Mouse (Mus musculus) erythroblast, embryonic 14.5 days (primary cell): Measurements from ENCODE around the gene Lct. TPM values are rescaled to one million over a fixed set of nuclear protein-coding genes. Genes with fewer than 3 reads are reported as not detected.
"Not testable (repeated sequence)": the region's sequence is repeated elsewhere in the genome, so short reads cannot be mapped to it uniquely, and the experiment has no call there.

Experiments used
- H3K27me3 ChIP-seq: 2 replicates; pipeline ENCODE4 v1.6.1; 2012; ENCODE audit warnings: inconsistent platforms; ENCODE audit not compliant: control insufficient read depth
- H3K36me3 ChIP-seq: 2 replicates; pipeline ENCODE4 v1.6.1; 2012; ENCODE audit warnings: mild to moderate bottlenecking, inconsistent platforms; ENCODE audit not compliant: control insufficient read depth
- H3K4me1 ChIP-seq: 2 replicates; pipeline ENCODE4 v1.6.1; 2012; ENCODE audit warnings: inconsistent platforms; ENCODE audit not compliant: control insufficient read depth
- H3K4me3 ChIP-seq: replicated peaks from 2 replicates; pipeline ENCODE3; 2012; ENCODE audit warnings: moderate library complexity, mild to moderate bottlenecking, inconsistent platforms
- H3K9me3 ChIP-seq: 2 replicates; pipeline ENCODE4 v1.6.1; 2012; ENCODE audit warnings: low read length, inconsistent platforms, mixed read lengths; ENCODE audit not compliant: control insufficient read depth
- GATA1 ChIP-seq: IDR thresholded peaks from 2 replicates; pipeline ENCODE4 v1.6.1; 2012; ENCODE audit warnings: low read length, inconsistent platforms, mixed read lengths
- TAL1 ChIP-seq: IDR thresholded peaks from 3 replicates; pipeline ENCODE4 v1.6.1; 2012; ENCODE audit warnings: low read length, inconsistent platforms, mixed read lengths
- polyA plus RNA-seq: library from polyadenylated mRNA; stranded (reverse); fragments of >175 nt; gene quantifications from 2 replicates; pipeline ENCODE4 v1.2.3, GENCODE M21; 2012

Gene Lct
- polyA plus RNA-seq, 1 experiment = not detected

- H3K4me1 ChIP-seq = peaks cover 10% of the 10 kb centered on the region
- no peak overlapping the region for H3K4me3 ChIP-seq
- peaks cover 65% of the 10 kb centered on the region for H3K36me3 ChIP-seq
- H3K9me3 ChIP-seq = no peaks in the 10 kb centered on the region; the same call in 1 of the 2 replicates
- TF ChIP-seq TAL1 (no peak), GATA1 (no peak)
- no peaks in the 10 kb centered on the region for H3K27me3 ChIP-seq
These were observed 49.6 kb downstream of the Lct start for GRCm38 (mm10) chr1:128278563-128278962.

- no peak for TF ChIP-seq TAL1
- TF ChIP-seq GATA1 = no peak
- Histone ChIP-seq H3K4me3 (no peak overlapping the region), H3K9me3 (no peaks in the 10 kb centered on the region), H3K36me3 (peaks cover 84% of the 10 kb centered on the region), H3K4me1 (peaks cover 10% of the 10 kb centered on the region), H3K27me3 (no peaks in the 10 kb centered on the region)
These were observed 52.2 kb downstream of the Lct start for GRCm38 (mm10) chr1:128275908-128276307.

- Histone ChIP-seq H3K9me3 (no peaks in the 10 kb centered on the region), H3K4me3 (no peak overlapping the region), H3K4me1 (peaks cover 6% of the 10 kb centered on the region), H3K36me3 (peaks cover 83% of the 10 kb centered on the region), H3K27me3 (no peaks in the 10 kb centered on the region)
- no peak for TF ChIP-seq GATA1
- TF ChIP-seq TAL1 = no peak
These were observed 57.4 kb downstream of the Lct start for GRCm38 (mm10) chr1:128270731-128271130.

GRCm38 (mm10) chr1:128267061-128267460 is 61.1 kb downstream of the Lct start:
- H3K27me3 ChIP-seq, H3K4me3 ChIP-seq, H3K4me1 ChIP-seq, H3K9me3 ChIP-seq: not testable (repeated sequence)
- H3K36me3 ChIP-seq = peaks cover 79% of the 10 kb centered on the region

- Histone ChIP-seq H3K36me3 (peaks cover 8% of the 10 kb centered on the region), H3K9me3 (no peaks in the 10 kb centered on the region), H3K27me3 (no peaks in the 10 kb centered on the region), H3K4me1 (peaks cover 34% of the 10 kb centered on the region), H3K4me3 (peak overlapping the region; percentile 93)
- no peak for TF ChIP-seq TAL1
- no peak for TF ChIP-seq GATA1
These were observed 83.3 kb downstream of the Lct start for GRCm38 (mm10) chr1:128244727-128245355.

GRCm38 (mm10) chr1:128243996-128244726 is 84.0 kb downstream of the Lct start:
- peaks cover 5% of the 10 kb centered on the region for H3K36me3 ChIP-seq
- peak overlapping the region; percentile 93 for H3K4me3 ChIP-seq
- peaks cover 31% of the 10 kb centered on the region for H3K4me1 ChIP-seq
- no peaks in the 10 kb centered on the region for H3K27me3 ChIP-seq
- H3K9me3 ChIP-seq = no peaks in the 10 kb centered on the region
- TF ChIP-seq GATA1 = no peak
- TF ChIP-seq TAL1 = no peak

GRCm38 (mm10) chr1:128243627-128243995 is 84.5 kb downstream of the Lct start, which contains the start of gene Ubxn4:
TSS of gene Ubxn4 (plus strand) at chr1:128243964.
- TF ChIP-seq GATA1 (no peak), TAL1 (no peak)
- peaks cover 31% of the 10 kb centered on the region for H3K4me1 ChIP-seq
- peaks cover 8% of the 10 kb centered on the region for H3K36me3 ChIP-seq
- peak within 1 kb of the TSS; percentile 93 for H3K4me3 ChIP-seq
- no peaks in the 10 kb centered on the region for H3K27me3 ChIP-seq
- no peaks in the 10 kb centered on the region for H3K9me3 ChIP-seq

- peaks cover 83% of the 10 kb centered on the region for H3K36me3 ChIP-seq
- no peak for TF ChIP-seq GATA1
- TF ChIP-seq TAL1 = no peak
These were observed 92.9 kb downstream of the Lct start for GRCm38 (mm10) chr1:128235181-128235580.

More at GRCm38 (mm10) chr1:128235181-128235580, 92.9 kb downstream of the Lct start:
- Histone ChIP-seq H3K9me3 (no peaks in the 10 kb centered on the region), H3K4me1 (no peaks in the 10 kb centered on the region), H3K27me3 (no peaks in the 10 kb centered on the region), H3K4me3 (no peak overlapping the region)

Other genes with a start within 250 kb of the Lct start
- 0.06 and 0.08 TPM in 2 replicates for gene Zranb3, start 225.3 kb downstream of the Lct start, polyA plus RNA-seq
- 2.0 and 4.1 TPM in 2 replicates for gene R3hdm1, start 225.0 kb downstream of the Lct start, polyA plus RNA-seq
- gene Ubxn4, start 84.4 kb downstream of the Lct start, polyA plus RNA-seq = 1.3 and 1.6 TPM in 2 replicates
- gene Mcm6, start 31.3 kb upstream of the Lct start, polyA plus RNA-seq = 3.2 and 3.9 TPM in 2 replicates
- 4.9 and 5.1 TPM in 2 replicates for gene Dars, start 89.0 kb upstream of the Lct start, polyA plus RNA-seq